Mouse (Mus musculus): ENCODE measurements around the gene Taf1a.

GRCm38 (mm10) chr1:183420296-183420695 lies 31.5 kb downstream of the Taf1a start:
- no peak for TF ChIP-seq CTCF (IDR thresholded peaks at IDR 0.05; ENCODE audit: control insufficient read depth, insufficient read depth, insufficient replicate concordance, low read depth, low read length)
- no peak for TF ChIP-seq POLR2A (IDR thresholded peaks at IDR 0.05; ENCODE audit: control insufficient read depth, low read depth, low read length)
